Mouse (Mus musculus) testis, postnatal 10 days (tissue): ENCODE data around the gene Cby1.

Experiments used
- DNase-seq: peaks from one replicate; pipeline ENCODE4 v3.0.0; 2021; ENCODE audit warnings: low spot score

Cby1 gene

DNA sequence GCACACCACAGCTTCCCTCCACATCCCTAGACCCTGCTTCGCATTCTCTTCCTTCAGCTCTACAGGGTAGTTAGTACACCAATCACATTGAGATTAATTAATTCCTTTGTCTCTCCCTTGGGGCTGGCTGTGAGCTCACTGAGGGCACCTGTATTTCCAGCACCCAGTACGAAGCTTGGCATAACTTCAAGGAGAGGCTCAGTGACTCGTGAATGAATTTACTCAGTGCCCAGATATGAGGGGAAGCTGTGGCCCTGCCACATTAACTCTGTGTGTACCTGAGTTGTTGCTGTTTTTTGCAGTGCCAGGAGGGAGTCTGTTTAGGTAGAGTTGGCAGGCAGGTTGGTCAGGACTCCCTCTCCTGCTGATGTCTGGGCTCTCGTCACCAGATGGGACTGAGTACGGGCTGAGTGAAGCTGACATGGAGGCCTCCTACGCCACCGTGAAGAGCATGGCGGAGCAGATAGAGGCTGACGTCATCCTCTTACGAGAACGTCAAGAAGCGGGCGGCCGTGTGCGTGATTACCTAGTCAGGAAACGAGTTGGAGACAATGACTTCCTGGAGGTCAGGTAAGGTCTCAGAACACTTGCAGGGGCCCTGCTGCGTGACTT lies 47.7 kb downstream of the Cby1 start:
- DNase-seq = no peak

DNA sequence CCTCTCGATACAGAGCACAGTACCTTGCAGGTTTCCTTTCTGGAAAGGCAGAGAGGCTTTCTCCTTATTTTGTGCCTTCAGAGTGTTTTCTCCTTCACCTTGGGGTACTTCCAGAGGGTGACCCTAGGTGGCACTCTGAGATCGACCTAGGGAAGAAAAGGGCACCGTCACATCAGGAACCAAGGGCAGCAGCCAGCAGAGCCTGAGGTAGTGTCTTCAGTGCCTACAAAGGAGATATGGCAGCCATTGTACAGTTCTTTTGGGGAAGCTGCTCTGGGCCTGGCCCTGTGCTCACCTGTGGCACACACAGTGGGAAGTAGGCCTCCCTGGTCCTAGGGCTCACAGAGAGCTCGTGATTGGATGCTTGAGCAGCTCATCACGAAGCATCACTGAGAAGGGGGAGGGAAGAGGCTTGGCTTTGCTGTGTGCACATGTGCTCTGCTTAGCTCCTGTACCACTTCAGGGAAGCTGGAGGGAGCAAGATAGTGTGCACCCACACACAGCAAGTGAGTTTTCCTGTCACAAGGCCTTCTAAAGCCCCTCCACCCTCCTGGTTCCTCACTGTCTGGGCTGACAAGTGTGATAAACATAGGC lies 49.3 kb downstream of the Cby1 start:
- no peak for DNase-seq

DNA sequence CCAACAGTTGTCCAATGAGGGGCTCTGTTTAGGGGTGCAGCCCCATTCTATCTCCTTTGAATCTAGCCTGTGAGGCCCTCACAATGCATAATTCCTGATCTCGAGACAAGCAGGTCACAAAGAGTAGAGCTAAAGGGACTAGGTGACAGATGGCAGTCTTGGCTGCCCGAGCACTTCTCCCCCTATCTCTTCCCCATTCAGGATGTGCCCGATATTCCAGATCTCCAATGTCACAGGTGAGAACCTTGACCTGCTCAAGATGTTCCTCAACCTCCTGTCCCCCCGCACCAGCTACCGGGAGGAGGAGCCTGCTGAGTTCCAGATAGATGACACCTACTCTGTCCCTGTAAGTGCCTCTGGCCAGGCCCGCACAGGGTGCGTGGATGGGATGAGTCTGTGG lies 56.6 kb downstream of the Cby1 start:
- DNase-seq = no peak

DNA sequence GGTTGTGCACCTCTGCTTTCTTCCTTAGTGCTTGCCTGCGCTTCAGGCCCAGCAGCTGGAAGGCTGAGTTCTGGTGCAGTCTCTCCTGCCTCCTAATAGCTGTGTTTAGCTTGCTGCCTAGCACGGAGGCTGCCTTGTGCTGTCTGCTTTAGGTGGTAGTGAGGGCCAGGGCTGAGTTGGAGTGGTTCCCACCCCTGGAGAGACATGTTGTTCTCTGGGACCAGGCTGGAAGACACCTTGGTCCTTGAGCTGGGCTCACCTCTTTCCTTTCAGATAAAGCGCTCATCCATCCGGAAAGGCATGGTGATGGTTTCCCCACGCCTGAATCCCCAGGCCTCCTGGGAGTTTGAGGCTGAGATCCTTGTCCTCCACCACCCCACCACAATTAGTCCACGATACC lies 57.7 kb downstream of the Cby1 start:
- no peak for DNase-seq
